Mouse (Mus musculus): ENCODE measurements around the gene Rab11fip4.

Gene Rab11fip4

DNA sequence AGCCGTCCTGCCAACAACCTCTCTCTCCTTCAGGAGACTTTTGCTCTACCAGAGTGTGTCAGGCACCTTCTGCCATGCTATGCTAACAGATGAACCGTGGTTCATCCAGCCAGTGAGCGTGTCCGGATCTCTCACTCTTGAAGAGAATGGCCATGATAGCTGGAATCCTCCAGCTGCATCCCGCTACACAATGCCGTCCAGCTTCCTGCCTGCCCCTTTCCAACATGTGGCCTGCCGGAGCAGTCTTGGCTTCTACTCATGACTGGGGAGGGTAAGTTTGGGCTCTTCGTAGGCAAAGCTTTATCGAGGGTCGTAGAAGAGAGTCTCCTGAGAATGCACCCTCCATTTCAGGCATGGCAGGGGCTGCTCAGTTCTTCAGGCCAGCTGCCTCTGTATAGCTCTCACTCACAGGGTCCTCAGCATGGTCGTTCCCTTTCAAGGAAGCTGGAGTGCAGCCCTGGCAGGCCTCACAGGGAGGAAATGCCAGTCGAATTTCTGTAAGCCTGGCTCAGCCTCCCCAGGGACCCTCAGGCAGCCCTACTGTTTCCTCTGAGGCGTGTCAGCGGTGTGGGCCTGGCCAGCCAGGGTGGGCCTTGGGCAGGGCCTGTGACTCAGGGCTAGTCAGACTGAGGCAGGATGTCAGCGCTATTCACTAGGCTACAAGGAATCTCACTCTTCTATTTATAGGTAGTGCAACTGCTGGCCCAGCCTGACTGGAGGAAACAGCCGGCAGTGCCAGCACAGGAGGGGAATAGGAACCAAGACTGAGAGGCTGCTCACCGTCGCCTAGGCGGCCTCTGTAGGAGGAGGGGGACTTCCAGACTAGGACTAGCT lies 147.9 kb downstream of the Rab11fip4 start:
- no peak for DNase-seq (ENCODE audit: low spot score)

GRCm38 (mm10) chr11:79740740-79741512 lies 149.9 kb downstream of the Rab11fip4 start:
- no peak for DNase-seq (ENCODE audit: low spot score)

DNA sequence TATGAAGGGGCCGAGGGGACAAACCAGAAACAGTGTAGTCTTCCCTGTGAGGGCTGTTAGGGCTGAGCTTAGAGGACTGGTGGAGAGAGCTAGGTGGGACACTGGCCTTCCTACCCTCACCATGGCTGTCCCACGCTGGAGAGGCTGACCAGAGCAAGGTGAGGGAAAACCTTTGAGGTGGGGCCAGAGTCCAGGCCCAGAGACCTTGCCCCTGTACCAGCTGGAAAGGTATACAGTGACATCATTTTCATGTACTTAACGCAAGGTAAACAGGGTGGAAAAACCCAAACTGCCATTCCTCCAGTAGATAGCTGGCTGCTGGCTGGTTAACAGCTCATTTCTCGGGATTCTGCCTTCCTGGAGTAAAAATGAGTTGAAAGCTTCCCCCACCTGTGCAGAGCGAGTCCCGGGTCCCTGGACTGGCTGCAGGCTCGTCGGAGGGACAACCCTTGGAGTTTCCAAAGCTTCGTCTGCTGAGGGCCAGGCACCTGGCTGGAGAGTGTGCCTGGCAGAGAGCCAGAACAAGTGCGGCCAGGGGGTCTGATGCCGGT lies 155.6 kb downstream of the Rab11fip4 start:
- DNase-seq (ENCODE audit: low spot score): no peak
